Mouse (Mus musculus) Patski (cell line): Measurements from ENCODE around the gene Pms1. TPM values are rescaled to one million over a fixed set of nuclear protein-coding genes. Genes with fewer than 3 reads are reported as not detected.
"Not testable (repeated sequence)": the region's sequence is repeated elsewhere in the genome, so short reads cannot be mapped to it uniquely, and the experiment has no call there.

ENCODE experiments used
- ATAC-seq: fragments of 100-300 bp; one replicate; pipeline ENCODE4 v1.8.0; 2021
- CTCF ChIA-PET: fragments of 350-600 bp; sonication (Branson Sonifier 250); formaldehyde crosslinking; loops from one replicate; lab custom pipeline; 2022; ENCODE audit warnings: inconsistent platforms; lab: Charles Lee
- POLR2A ChIA-PET: fragments of 350-600 bp; sonication (Branson Sonifier 250); formaldehyde crosslinking; loops from one replicate; lab custom pipeline; 2022; ENCODE audit warnings: antibody characterized with exemption, inconsistent platforms; lab: Charles Lee
- DNase-seq: peaks from one replicate; pipeline ENCODE4 v3.0.0-alpha.2; 2011; ENCODE audit warnings: low read depth, low spot score
- H3K27me3 ChIP-seq: fragments of 371-371 bp; one replicate; pipeline ENCODE4 v1.5.1; 2021
- CTCF ChIP-seq: fragments of 100-300 bp; IDR thresholded peaks from one replicate; pipeline ENCODE4 v1.5.1; 2021
- in situ Hi-C: fragments of 300-500 bp; cut with MboI; formaldehyde crosslinking; loops from 3 replicates; pipeline ENCODE4 v1.11.1; 2018; ENCODE audit warnings: low pct_unique_long_range_greater_than_20kb, mixed read lengths
- polyA plus RNA-seq: library from polyadenylated mRNA; unstranded; gene quantifications from one replicate; pipeline ENCODE4 v1.2.3, GENCODE M21; 2021

The Pms1 gene
- polyA plus RNA-seq, 1 experiment from 2014 or later = 7.1 TPM

DNA sequence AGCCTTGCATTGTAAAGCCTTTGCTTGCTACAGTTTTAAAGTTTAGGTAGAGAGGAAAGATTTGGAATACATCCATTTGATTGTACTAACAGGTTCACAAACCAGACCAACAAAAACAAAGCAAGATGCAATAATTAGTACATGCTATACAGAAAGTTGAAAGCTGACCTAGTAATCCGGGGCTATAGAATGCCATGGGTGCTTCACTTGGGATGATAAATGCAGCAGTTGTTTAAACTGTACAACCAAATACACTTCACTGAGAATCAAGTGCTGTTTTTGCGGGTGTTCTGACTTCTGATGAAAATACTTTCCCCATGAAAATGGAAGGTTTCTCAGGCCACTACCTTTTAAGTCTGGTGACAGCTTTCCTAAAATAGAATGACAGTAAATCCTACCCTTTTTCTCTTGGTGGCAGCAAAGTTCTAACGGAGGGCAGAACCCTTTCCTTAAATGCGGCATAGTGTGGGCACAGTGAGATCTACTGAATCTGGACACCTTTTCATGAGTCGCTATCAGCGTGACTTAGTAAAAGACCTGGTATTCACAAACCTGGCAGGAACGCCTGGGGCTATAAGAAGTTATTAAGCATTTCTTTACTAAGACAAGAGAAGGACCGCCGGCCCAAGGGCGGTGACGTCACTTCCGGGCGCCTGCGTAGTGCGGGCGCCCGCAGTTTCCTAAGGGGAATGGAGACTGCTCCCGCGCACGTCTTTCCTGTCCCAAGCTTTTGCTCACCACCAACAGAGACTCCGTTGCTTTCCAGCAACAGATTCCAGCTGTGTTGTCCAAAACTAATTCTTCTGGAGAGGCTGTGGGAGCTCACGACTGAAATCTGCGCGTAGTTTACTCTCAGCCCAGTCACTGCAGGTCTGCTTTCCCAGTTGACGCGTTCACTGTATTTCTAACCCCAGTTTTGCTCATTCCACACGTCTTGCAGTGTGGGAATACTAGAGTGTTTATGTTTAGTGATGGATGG is 16.5 kb upstream of the Pms1 start, which contains the start of gene Osgepl1:
TSS of gene Osgepl1 (plus strand) at position 636 of the 979 bp plus-strand sequence.
- ChIA-PET CTCF (no interaction called here), POLR2A (interaction anchor here (1.3 kb wide), 2 partner anchors 9 to 16 kb away, joined by 4 read pairs; partner anchors contain the start of genes Gm28778, Ormdl1 and Pms1)
- peak; percentile 15 for TF ChIP-seq CTCF
- ATAC-seq = peak; percentile 92
- peak; percentile 28 for DNase-seq
- in situ Hi-C loops = no loop called here
- H3K27me3 ChIP-seq = no peaks in the 10 kb centered on the region

DNA sequence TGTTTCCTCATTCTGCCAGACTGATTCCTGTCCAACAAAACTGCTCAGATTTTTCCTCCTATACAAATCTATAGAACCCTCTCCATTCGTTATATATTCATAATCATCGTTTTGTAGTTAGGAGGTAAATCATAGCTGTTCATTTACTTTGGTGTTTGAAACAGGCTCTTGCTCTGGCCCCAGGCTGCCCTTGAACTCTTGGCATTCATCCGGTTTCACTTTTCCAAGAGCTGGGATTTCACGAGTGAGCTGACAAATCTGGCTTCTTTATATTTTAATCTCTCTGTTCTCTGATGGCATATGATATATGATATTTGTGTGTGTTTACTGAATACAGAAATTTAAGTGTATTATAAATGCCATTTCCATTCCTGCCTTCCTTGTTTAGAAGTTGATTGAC is 3.7 kb upstream of the Pms1 start:
- in situ Hi-C loops = no loop called here
- TF ChIP-seq CTCF = no peak
- ATAC-seq (no peak), DNase-seq (no peak)
- ChIA-PET POLR2A (interaction anchor here (0.7 kb wide), 1 partner anchor 109 kb away, joined by 3 read pairs; no protein-coding TSS in a partner anchor), CTCF (no interaction called here)
- H3K27me3 ChIP-seq = no peaks in the 10 kb centered on the region

DNA sequence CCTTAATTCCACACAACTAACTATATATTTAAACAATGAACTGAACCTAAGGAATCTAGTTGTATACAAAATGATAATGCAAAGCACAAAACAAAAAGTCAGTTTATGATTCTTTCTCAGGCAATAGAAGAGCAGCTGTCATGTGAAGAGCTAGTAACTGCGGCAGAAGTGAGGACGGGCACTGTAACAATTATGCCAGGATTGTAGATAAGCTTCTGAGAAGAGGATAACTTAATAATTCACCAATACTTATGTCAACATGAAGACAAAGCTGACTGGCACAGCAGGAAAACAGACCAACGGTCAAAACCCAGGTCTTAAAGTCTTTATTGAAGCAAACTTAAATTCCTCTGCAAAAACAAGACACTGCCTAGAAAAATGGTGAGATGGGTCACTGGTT is 5.6 kb downstream of the Pms1 start:
- no peak for TF ChIP-seq CTCF
- POLR2A ChIA-PET = no interaction called here
- no peak for DNase-seq
- no peak for ATAC-seq
- in situ Hi-C loops = no loop called here
- H3K27me3 ChIP-seq = no peaks in the 10 kb centered on the region
- CTCF ChIA-PET = no interaction called here

DNA sequence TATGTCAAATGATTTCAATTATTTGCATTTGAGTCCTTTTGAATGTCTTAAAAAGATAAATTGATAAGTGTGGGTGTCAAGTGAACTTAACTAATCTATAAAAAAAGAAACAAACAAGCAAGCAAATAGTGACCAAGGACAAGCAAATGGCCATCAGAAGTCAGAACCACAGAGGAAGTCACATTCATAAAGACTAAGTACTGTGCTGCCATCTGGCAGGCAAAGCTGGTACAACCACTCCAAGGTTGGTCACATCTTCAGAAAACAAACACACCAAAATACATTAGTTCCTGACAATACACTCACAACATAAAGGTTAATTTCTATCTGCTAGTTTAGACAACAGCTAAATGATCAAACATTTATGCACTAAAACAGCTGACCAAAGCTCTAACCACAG is 24.2 kb downstream of the Pms1 start:
- peak; percentile 83 for ATAC-seq
- DNase-seq = no peak
- in situ Hi-C loops = loop anchor here (5.0 kb wide), 1 partner anchor 220 kb away; no protein-coding TSS in a partner anchor
- CTCF ChIA-PET = interaction anchor here (0.8 to 1.8 kb wide), 6 partner anchors 9 to 221 kb away, joined by 3 to 5 read pairs (median 3); no protein-coding TSS in a partner anchor
- POLR2A ChIA-PET = interaction anchor here (0.6 kb wide), 1 partner anchor 54 kb away, joined by 3 read pairs; no protein-coding TSS in a partner anchor
- H3K27me3 ChIP-seq = no peaks in the 10 kb centered on the region
- peak; percentile 74 for TF ChIP-seq CTCF

DNA sequence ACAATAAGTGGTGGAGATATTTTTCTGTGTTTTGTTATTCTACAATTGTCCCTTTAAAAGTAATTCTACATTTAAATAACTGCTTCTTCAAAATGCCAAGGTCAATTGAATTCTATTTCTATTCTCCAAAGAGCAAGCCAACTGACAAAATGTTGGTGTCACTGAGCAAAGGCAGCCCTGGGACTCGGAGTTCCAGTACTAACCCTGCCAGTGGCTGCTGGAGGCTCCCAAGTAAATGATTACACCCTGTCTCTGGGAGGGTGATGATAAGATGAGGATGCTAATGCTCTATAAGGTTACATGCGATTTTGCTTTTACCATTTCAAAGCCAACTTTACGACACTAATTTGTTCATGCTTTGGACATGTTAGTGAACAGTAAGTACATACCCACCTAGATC is 26.9 kb downstream of the Pms1 start:
- in situ Hi-C loops = loop anchor here (5.0 kb wide), 1 partner anchor 218 kb away; no protein-coding TSS in a partner anchor
- ChIA-PET CTCF (interaction anchor here (0.6 kb wide), 1 partner anchor 458 kb away, joined by 3 read pairs; no protein-coding TSS in a partner anchor), POLR2A (no interaction called here)
- no peak for DNase-seq
- no peak for ATAC-seq
- TF ChIP-seq CTCF = no peak
- no peaks in the 10 kb centered on the region for H3K27me3 ChIP-seq

DNA sequence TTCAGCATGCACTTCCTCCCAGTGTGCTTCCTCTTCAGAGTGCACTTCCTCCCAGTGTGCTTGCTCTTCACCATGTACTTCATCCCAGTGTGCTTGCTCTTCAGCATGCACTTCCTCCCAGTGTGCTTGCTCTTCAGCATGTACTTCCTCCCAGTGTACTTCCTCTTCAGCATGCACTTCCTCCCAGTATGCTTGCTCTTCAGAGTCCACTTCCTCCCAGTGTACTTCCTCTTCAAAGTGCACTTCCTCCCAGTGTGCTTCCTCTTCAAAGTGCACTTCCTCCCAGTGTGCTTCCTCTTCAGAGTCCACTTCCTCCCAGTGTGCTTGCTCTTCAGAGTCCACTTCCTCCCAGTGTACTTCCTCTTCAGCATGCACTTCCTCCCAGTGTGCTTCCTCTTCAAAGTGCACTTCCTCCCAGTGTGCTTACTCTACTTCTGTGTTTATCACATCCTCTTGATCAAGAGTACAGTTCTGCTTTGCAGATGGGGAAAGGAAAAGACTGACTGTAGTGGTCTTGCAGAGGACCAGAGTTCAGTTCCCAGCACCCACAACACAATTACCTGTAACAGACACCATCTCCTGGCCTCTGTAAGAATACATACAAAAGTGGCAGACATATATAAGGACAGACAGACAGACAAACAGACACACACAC is 31.7 kb downstream of the Pms1 start:
- ATAC-seq, H3K27me3 ChIP-seq, POLR2A ChIA-PET, DNase-seq, in situ Hi-C loops, CTCF ChIA-PET: not testable (repeated sequence)

DNA sequence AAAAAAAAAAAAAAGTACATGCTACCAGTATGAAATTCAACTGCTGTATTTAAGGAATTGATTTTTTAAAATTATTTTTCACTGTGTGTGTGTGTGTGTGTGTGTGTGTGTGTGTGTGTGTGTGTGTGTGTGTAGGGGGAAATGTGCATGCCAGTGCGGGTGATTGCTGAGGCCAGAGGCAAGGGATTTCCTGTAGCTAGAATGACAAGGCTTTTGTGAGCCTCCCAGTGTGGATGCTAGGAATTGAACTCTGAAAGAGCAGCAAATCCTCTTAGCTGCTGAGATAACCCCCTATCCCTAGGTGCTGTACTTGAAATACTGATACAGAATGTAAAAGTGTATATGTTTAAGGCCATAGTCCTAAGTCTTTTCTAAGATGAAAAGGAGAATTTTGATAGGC is 70.8 kb downstream of the Pms1 start:
- ATAC-seq (no peak), DNase-seq (no peak)
- no peak for TF ChIP-seq CTCF
- in situ Hi-C loops = no loop called here
- H3K27me3 ChIP-seq = no peaks in the 10 kb centered on the region
- POLR2A ChIA-PET = interaction anchor here (0.6 kb wide), 1 partner anchor 115 kb away, joined by 3 read pairs; no protein-coding TSS in a partner anchor
- CTCF ChIA-PET = no interaction called here

DNA sequence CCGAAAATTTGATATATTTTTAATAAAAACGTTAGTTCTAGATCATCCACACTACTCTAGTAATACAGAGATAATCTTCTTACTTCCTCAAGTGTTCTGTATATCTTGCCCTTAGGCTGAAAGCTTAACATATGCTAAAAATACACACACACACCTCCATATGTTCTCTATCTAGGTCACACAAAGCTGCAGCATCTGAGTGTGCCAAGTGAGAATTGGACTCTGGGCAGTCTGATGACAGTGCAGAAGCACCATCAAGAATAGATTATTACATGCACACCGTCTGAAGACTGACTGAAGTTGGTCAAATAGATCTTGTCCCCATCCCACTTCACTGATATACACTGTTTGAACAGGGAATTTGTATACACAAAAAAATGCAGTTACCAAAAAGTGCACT is 71.2 kb downstream of the Pms1 start:
- ChIA-PET CTCF (interaction anchor here (0.6 kb wide), 1 partner anchor 59 kb away, joined by 3 read pairs; no protein-coding TSS in a partner anchor), POLR2A (no interaction called here)
- in situ Hi-C loops = no loop called here
- TF ChIP-seq CTCF = no peak
- DNase-seq (no peak), ATAC-seq (no peak)
- H3K27me3 ChIP-seq = no peaks in the 10 kb centered on the region

DNA sequence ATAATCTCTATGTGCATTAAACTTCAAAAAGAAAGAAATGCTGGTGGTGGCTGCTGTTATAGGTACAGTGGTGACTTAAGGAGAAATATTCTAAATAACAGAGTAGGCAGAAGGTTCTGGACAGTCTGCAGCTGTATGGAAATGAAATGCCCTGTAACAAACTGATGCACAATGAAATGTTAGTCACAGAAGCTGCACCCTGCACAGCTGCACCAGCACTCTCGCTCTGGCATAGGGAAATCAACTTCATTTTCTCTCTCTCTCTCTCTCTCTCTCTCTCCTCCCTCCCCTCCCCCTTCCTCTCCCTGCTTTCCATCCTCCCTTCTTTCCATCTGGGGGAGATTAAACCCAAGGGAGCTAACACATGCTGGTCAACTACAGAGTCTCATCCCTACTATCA is 72.0 kb downstream of the Pms1 start:
- POLR2A ChIA-PET = no interaction called here
- in situ Hi-C loops = no loop called here
- no peak for TF ChIP-seq CTCF
- no peaks in the 10 kb centered on the region for H3K27me3 ChIP-seq
- DNase-seq = no peak
- CTCF ChIA-PET = interaction anchor here (0.6 kb wide), 1 partner anchor 58 kb away, joined by 3 read pairs; no protein-coding TSS in a partner anchor
- no peak for ATAC-seq

DNA sequence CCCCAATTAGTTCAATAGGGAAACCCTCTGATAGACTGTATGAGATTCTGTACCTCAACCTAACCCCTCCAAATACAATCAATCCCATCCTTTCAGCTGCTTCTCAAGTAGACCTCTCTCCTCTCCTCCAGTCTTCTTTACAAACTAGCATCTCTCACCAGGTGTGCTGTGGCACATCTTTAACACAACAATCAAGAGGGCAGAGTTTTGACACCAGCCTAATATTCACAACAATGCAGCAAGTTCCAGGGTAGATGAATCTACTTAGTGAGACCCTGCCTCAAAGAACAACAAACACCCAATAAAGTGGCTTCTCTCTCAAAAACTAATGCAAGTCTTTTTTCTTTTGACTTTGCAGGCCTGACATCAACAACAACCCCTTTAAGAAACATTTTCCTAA is 86.7 kb downstream of the Pms1 start:
- CTCF ChIA-PET = no interaction called here
- TF ChIP-seq CTCF = no peak
- ATAC-seq = no peak
- POLR2A ChIA-PET = no interaction called here
- in situ Hi-C loops = no loop called here
- DNase-seq = no peak
- H3K27me3 ChIP-seq = no peaks in the 10 kb centered on the region
